Mouse (Mus musculus) neural tube, embryonic 11.5 days (tissue): ENCODE measurements around the gene Cmtr1. TPM values are rescaled to one million over a fixed set of nuclear protein-coding genes. Genes with fewer than 3 reads are reported as not detected.

Source experiments
- ATAC-seq: fragments of 200-750 bp; cut with Nextera tagmentation; 2 replicates; pipeline ENCODE4 v1.8.0; 2017; ENCODE audit warnings: moderate number of reproducible peaks, mild to moderate bottlenecking, moderate TSS enrichment, moderate library complexity; ENCODE audit not compliant: insufficient read depth, low FRiP score, low TSS enrichment
- DNase-seq: peaks from one replicate; pipeline ENCODE4 v3.0.0-alpha.2; 2015; ENCODE audit warnings: low spot score
- H3K27ac ChIP-seq: fragments of 300-500 bp; sonication (generic); 2 replicates; pipeline ENCODE4 v1.5.1; 2014; ENCODE audit warnings: low read depth, mild to moderate bottlenecking, low read length
- H3K27me3 ChIP-seq: fragments of 300-500 bp; sonication (generic); 2 replicates; pipeline ENCODE4 v1.6.1; 2014; ENCODE audit warnings: mild to moderate bottlenecking, low read length, mixed read lengths; ENCODE audit not compliant: control insufficient read depth, insufficient read depth
- H3K36me3 ChIP-seq: fragments of 300-500 bp; sonication (generic); 2 replicates; pipeline ENCODE4 v1.6.1; 2014; ENCODE audit warnings: mild to moderate bottlenecking, low read length, moderate library complexity, mixed read lengths; ENCODE audit not compliant: control insufficient read depth, insufficient read depth
- H3K4me1 ChIP-seq: fragments of 300-500 bp; sonication (generic); 2 replicates; pipeline ENCODE4 v1.6.1; 2014; ENCODE audit warnings: low read length, mixed read lengths; ENCODE audit not compliant: control insufficient read depth, insufficient read depth
- H3K4me2 ChIP-seq: fragments of 300-500 bp; sonication (generic); 2 replicates; pipeline ENCODE4 v1.6.1; 2014; ENCODE audit warnings: low read depth, mild to moderate bottlenecking, moderate library complexity
- H3K4me3 ChIP-seq: fragments of 300-500 bp; sonication (generic); 2 replicates; pipeline ENCODE4 v1.5.1; 2014; ENCODE audit warnings: low read depth, low read length
- H3K9ac ChIP-seq: fragments of 300-500 bp; sonication (generic); 2 replicates; pipeline ENCODE4 v1.6.1; 2014; ENCODE audit warnings: mild to moderate bottlenecking, low read length
- H3K9me3 ChIP-seq: fragments of 300-500 bp; sonication (generic); 2 replicates; pipeline ENCODE4 v1.6.1; 2016; ENCODE audit warnings: low read length; ENCODE audit not compliant: control insufficient read depth
- whole genome bisulfite sequencing: fragments of 180-500 bp; shearing (Covaris S2); extraction: QIAGEN DNeasy Blood & Tissue Kit; methylation state at CpG from one replicate; pipeline ENCODE4 v1.1.7; 2014; 5-methylcytosine and 5-hydroxymethylcytosine counted together
- polyA plus RNA-seq: library from polyadenylated mRNA; unstranded; fragments of >200 nt; fragmentation: Nextera tagmentation; extraction: Ambion mirVana; gene quantifications from 2 replicates; pipeline ENCODE4 v1.2.1, GENCODE M21; 2014

The Cmtr1 gene
- polyA plus RNA-seq, 1 experiment from 2014 or later, result 147 TPM

GRCm38 (mm10) chr17:29628946-29629345 lies 31.4 kb upstream of the Cmtr1 start:
- no peak for ATAC-seq
- H3K27me3 ChIP-seq, result no peaks in the 10 kb centered on the region
- H3K4me2 ChIP-seq, result no peak overlapping the region
- peaks cover 32% of the 10 kb centered on the region for H3K36me3 ChIP-seq
- H3K27ac ChIP-seq, result no peak overlapping the region
- no peaks in the 10 kb centered on the region for H3K4me1 ChIP-seq
- H3K9me3 ChIP-seq, result no peaks in the 10 kb centered on the region
- 90% methylated on average over 5 of the region's 5 CpGs for WGBS
- no peak overlapping the region for H3K4me3 ChIP-seq
- DNase-seq, result no peak
- H3K9ac ChIP-seq, result no peak overlapping the region

- ATAC-seq (no peak), DNase-seq (no peak)
- peaks cover 32% of the 10 kb centered on the region for H3K36me3 ChIP-seq
- no peak overlapping the region for H3K4me2 ChIP-seq
- no peaks in the 10 kb centered on the region for H3K9me3 ChIP-seq
- WGBS, result 92% methylated on average over 5 of the region's 5 CpGs
- no peak overlapping the region for H3K9ac ChIP-seq
- H3K4me1 ChIP-seq, result no peaks in the 10 kb centered on the region
- no peak overlapping the region for H3K27ac ChIP-seq
- H3K4me3 ChIP-seq, result no peak overlapping the region
- no peaks in the 10 kb centered on the region for H3K27me3 ChIP-seq
These were observed 30.8 kb upstream of the Cmtr1 start for GRCm38 (mm10) chr17:29629620-29630019.

GRCm38 (mm10) chr17:29632312-29632711 lies 28.1 kb upstream of the Cmtr1 start:
- no peak overlapping the region for H3K4me3 ChIP-seq
- no peak overlapping the region for H3K9ac ChIP-seq
- H3K27ac ChIP-seq, result no peak overlapping the region
- H3K4me1 ChIP-seq, result no peaks in the 10 kb centered on the region
- WGBS, result 95% methylated on average over 11 of the region's 11 CpGs
- H3K4me2 ChIP-seq, result no peak overlapping the region
- peaks cover 34% of the 10 kb centered on the region for H3K36me3 ChIP-seq
- no peaks in the 10 kb centered on the region for H3K9me3 ChIP-seq
- ATAC-seq (no peak), DNase-seq (no peak)
- no peaks in the 10 kb centered on the region for H3K27me3 ChIP-seq

GRCm38 (mm10) chr17:29635492-29635891 lies 24.9 kb upstream of the Cmtr1 start:
- no peak for DNase-seq
- Histone ChIP-seq H3K9ac (no peak overlapping the region), H3K4me1 (no peaks in the 10 kb centered on the region), H3K4me3 (no peak overlapping the region), H3K9me3 (no peaks in the 10 kb centered on the region), H3K27me3 (no peaks in the 10 kb centered on the region), H3K36me3 (peaks cover 34% of the 10 kb centered on the region), H3K27ac (no peak overlapping the region), H3K4me2 (no peak overlapping the region)
- 93% methylated on average over 8 of the region's 8 CpGs for WGBS
- ATAC-seq, result no peak

GRCm38 (mm10) chr17:29636118-29636517 lies 24.3 kb upstream of the Cmtr1 start:
- ATAC-seq (no peak), DNase-seq (peak; percentile 27)
- Histone ChIP-seq H3K4me1 (no peaks in the 10 kb centered on the region), H3K4me2 (no peak overlapping the region), H3K27me3 (no peaks in the 10 kb centered on the region), H3K27ac (no peak overlapping the region), H3K4me3 (no peak overlapping the region), H3K36me3 (peaks cover 37% of the 10 kb centered on the region), H3K9me3 (no peaks in the 10 kb centered on the region), H3K9ac (no peak overlapping the region)
- WGBS, result 82% methylated on average over 5 of the region's 5 CpGs

- WGBS, result 96% methylated on average over 4 of the region's 4 CpGs
- no peak overlapping the region for H3K4me2 ChIP-seq
- H3K27ac ChIP-seq, result no peak overlapping the region
- DNase-seq (no peak), ATAC-seq (no peak)
- H3K36me3 ChIP-seq, result peaks cover 35% of the 10 kb centered on the region
- H3K4me3 ChIP-seq, result no peak overlapping the region
- H3K4me1 ChIP-seq, result no peaks in the 10 kb centered on the region
- H3K27me3 ChIP-seq, result no peaks in the 10 kb centered on the region
- H3K9me3 ChIP-seq, result no peaks in the 10 kb centered on the region
- no peak overlapping the region for H3K9ac ChIP-seq
These were observed 23.0 kb upstream of the Cmtr1 start for GRCm38 (mm10) chr17:29637377-29637776.

- Histone ChIP-seq H3K9ac (no peak overlapping the region), H3K27ac (no peak overlapping the region), H3K4me2 (no peak overlapping the region), H3K9me3 (no peaks in the 10 kb centered on the region), H3K4me1 (no peaks in the 10 kb centered on the region), H3K27me3 (no peaks in the 10 kb centered on the region), H3K4me3 (no peak overlapping the region), H3K36me3 (peaks cover 33% of the 10 kb centered on the region)
- DNase-seq (no peak), ATAC-seq (no peak)
- 93% methylated on average over 8 of the region's 8 CpGs for WGBS
These were observed 22.5 kb upstream of the Cmtr1 start for GRCm38 (mm10) chr17:29637895-29638294.

- WGBS, result 95% methylated on average over 11 of the region's 11 CpGs
- no peak overlapping the region for H3K27ac ChIP-seq
- no peak overlapping the region for H3K9ac ChIP-seq
- no peaks in the 10 kb centered on the region for H3K9me3 ChIP-seq
- no peaks in the 10 kb centered on the region for H3K4me1 ChIP-seq
- no peak overlapping the region for H3K4me3 ChIP-seq
- ATAC-seq, result no peak
- H3K27me3 ChIP-seq, result no peaks in the 10 kb centered on the region
- H3K36me3 ChIP-seq, result peaks cover 23% of the 10 kb centered on the region
- no peak for DNase-seq
- H3K4me2 ChIP-seq, result no peak overlapping the region
These were observed 19.4 kb upstream of the Cmtr1 start for GRCm38 (mm10) chr17:29640971-29641370.

- ATAC-seq, result no peak
- no peak overlapping the region for H3K4me3 ChIP-seq
- H3K27ac ChIP-seq, result no peak overlapping the region
- H3K27me3 ChIP-seq, result no peaks in the 10 kb centered on the region
- H3K4me1 ChIP-seq, result no peaks in the 10 kb centered on the region
- DNase-seq, result no peak
- H3K36me3 ChIP-seq, result peaks cover 21% of the 10 kb centered on the region
- no peak overlapping the region for H3K9ac ChIP-seq
- H3K4me2 ChIP-seq, result no peak overlapping the region
- H3K9me3 ChIP-seq, result no peaks in the 10 kb centered on the region
- 54% methylated on average over 3 of the region's 3 CpGs for WGBS
These were observed 18.2 kb upstream of the Cmtr1 start for GRCm38 (mm10) chr17:29642219-29642618.
